Mouse (Mus musculus): ENCODE data around the gene Vav2. TPM values are rescaled to one million over a fixed set of nuclear protein-coding genes. Genes with fewer than 3 reads are reported as not detected.

The Vav2 gene
- polyA plus RNA-seq, 1 experiment = 19.2 TPM

DNA sequence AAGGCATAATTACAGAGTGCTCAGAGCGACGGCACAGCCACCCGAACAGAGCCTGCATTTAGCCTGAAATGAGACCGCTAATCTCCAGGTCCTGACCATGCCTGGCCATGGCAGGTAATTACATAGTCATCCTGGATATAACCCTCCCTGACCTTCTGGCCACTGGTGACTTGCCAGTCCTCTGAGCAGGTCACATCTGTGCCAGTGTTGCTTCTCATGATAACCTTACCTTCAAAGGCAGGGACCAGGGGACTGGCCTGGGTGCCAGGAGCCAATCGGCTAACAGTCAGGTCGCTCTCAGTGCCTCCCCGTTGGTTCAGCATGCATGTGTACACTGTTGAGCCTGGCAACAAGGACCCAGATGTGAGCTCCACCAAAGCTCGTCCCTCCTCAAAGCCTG is 208.3 kb downstream of the Vav2 start:
- DNase-seq (ENCODE audit: extremely low spot score in 1 of 2, low spot score in 1 of 2) = no peak

DNA sequence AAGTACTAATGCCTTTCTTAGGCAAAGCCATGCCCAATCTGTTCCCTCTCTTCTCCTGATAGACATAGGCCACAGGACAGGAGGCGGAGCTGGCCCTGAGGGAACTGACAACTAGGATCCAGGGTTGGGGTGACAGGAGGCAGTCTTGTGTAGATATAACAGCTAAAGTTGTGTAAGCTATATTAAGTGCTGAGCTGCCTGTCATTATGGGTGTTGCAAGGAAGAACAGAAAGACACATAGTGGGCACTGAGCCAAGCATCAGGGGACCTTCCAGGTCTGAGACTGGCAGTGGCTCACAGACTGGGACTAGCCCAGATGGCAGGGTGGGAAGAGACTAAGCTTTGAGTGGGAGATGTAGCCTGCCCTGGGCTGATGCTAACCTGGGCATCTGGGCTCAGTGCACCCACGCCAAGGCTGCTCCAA is 208.7 kb downstream of the Vav2 start:
- DNase-seq (ENCODE audit: extremely low spot score in 1 of 2, low spot score in 1 of 2) = peak in 1 of 2 experiments; percentile 52

DNA sequence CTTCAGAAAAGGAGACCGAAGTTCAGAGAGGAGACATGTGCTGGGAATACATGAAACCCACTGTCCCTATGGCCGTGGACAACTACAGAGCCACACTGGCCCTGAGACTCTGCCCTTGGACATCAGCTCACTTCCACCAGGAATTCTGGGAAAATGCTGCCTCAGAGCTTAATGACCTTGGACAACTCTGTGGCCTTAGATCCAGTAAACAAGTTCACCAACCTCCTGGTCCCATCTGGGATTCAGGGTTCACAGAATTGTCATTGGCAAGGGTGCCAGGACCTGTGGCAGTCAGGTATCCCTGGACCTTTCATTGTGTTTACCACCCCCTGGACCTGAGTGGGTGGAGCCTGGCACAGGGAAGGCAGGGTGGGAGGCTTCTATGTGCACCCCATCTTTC is 211.3 kb downstream of the Vav2 start:
- DNase-seq (ENCODE audit: extremely low spot score in 1 of 2, low spot score in 1 of 2) = no peak

Other genes starting within 250 kb of the Vav2 start
- 9.2 and 13.7 TPM in 2 replicates for gene Sardh, start 178.7 kb downstream of the Vav2 start, polyA plus RNA-seq (2012; rRNA removed)
- 40.8 and 44.4 TPM in 2 replicates for gene Brd3os, start 15.3 kb upstream of the Vav2 start, polyA plus RNA-seq (2012; rRNA removed)
- gene Brd3, start 80.6 kb upstream of the Vav2 start, polyA plus RNA-seq (2012; rRNA removed) = 25.8 and 29.6 TPM in 2 replicates
- gene Wdr5, start 88.1 kb upstream of the Vav2 start, polyA plus RNA-seq (2012; rRNA removed) = 27.8 and 31.8 TPM in 2 replicates
- gene Rxra, start 249.4 kb upstream of the Vav2 start, polyA plus RNA-seq (2012; rRNA removed) = 12.3 and 16.0 TPM in 2 replicates

All from frontal cortex, adult 2 months (tissue).